Mouse (Mus musculus): ENCODE data around the gene Fgb. TPM values are rescaled to one million over a fixed set of nuclear protein-coding genes. Genes with fewer than 3 reads are reported as not detected.

Gene Fgb
- total and polyA plus RNA-seq, 3 experiments, result not detected

GRCm38 (mm10) chr3:83076563-83076962 is 26.9 kb upstream of the Fgb start:
- Histone ChIP-seq H3K4me1 (ENCODE audit: control insufficient read depth in 1 of 2, insufficient read depth in 2 of 2) (no peaks in the 10 kb centered on the region; a peak in 1 of 4 replicates), H3K79me2 (replicated peaks; ENCODE audit: control insufficient read depth, extremely low read depth, insufficient read depth, poor library complexity, severe bottlenecking) (no peaks in the 10 kb centered on the region), H3K4me2 (ENCODE audit: insufficient read depth, low read depth, poor library complexity, severe bottlenecking) (no peak overlapping the region), H3K27ac (ENCODE audit: insufficient read depth, low read depth) (no peak overlapping the region), H3K4me3 (replicated peaks in 1 of 3; ENCODE audit: low read depth in 2 of 3, low read length in 2 of 3, poor library complexity in 1 of 3) (no peak overlapping the region), H3K9me3 (replicated peaks; ENCODE audit: low read length) (no peaks in the 10 kb centered on the region), H3K27me3 (replicated peaks) (no peaks in the 10 kb centered on the region), H3K9ac (ENCODE audit: insufficient read depth, low read depth) (no peak overlapping the region), H3K36me3 (replicated peaks in 1 of 2; ENCODE audit: control insufficient read depth in 1 of 2, insufficient read depth in 1 of 2, low read length in 1 of 2) (peaks cover 4 to 22% of the 10 kb centered on the region in 2 experiments)
- in situ Hi-C loops (cut with MboI; ENCODE audit: low pct_ligation_motif_present, low pct_unique_long_range_greater_than_20kb, low sequenced_read_pairs) (no loop called here), dilution Hi-C loops (cut with MboI; ENCODE audit: extremely low pct_ligation_motif_present, extremely low pct_unique_long_range_greater_than_20kb, low sequenced_read_pairs) (no loop called here)
- no peak for DNase-seq (ENCODE audit: extremely low read depth)
- no peak for TF ChIP-seq POLR2A (IDR thresholded peaks at IDR 0.05; ENCODE audit: low read depth, low read length)
- TF ChIP-seq GABPA (IDR thresholded peaks at IDR 0.05; ENCODE audit: insufficient replicate concordance, low read depth, low read length), result no peak
- no peak for TF ChIP-seq MAFK (IDR thresholded peaks at IDR 0.05; ENCODE audit: insufficient replicate concordance, low read length)
- no peak for TF ChIP-seq SIN3A (IDR thresholded peaks at IDR 0.05; ENCODE audit: low read length)
- TF ChIP-seq TCF12 (IDR thresholded peaks at IDR 0.05; ENCODE audit: low read depth, low read length), result no peak
- TF ChIP-seq USF2 (conservative IDR thresholded peaks at IDR 0.05; ENCODE audit: low read depth, low read length), result no peak
- TF ChIP-seq TBP (conservative IDR thresholded peaks at IDR 0.05; ENCODE audit: low read depth, low read length), result no peak
- no peak for TF ChIP-seq CHD2 (IDR thresholded peaks at IDR 0.05; ENCODE audit: low read length)
- TF ChIP-seq RCOR1 (conservative IDR thresholded peaks at IDR 0.05; ENCODE audit: low read depth, low read length), result no peak
- TF ChIP-seq UBTF (IDR thresholded peaks at IDR 0.05; ENCODE audit: low read depth, low read length), result no peak
- no peak for TF ChIP-seq BHLHE40 (IDR thresholded peaks at IDR 0.05; ENCODE audit: low read depth, low read length)
- no peak for TF ChIP-seq SMC3 (IDR thresholded peaks at IDR 0.05; ENCODE audit: low read depth, low read length)
- TF ChIP-seq ETS1 (conservative IDR thresholded peaks at IDR 0.05; ENCODE audit: low read depth, low read length), result no peak
- no peak for TF ChIP-seq ZNF384 (IDR thresholded peaks at IDR 0.05; ENCODE audit: low read depth, low read length)
- no peak for TF ChIP-seq IRF4 (IDR thresholded peaks at IDR 0.05; ENCODE audit: low read depth, low read length)
- no peak for TF ChIP-seq NRF1 (IDR thresholded peaks at IDR 0.05; ENCODE audit: low read depth, low read length)
- TF ChIP-seq ZKSCAN1 (IDR thresholded peaks at IDR 0.05; ENCODE audit: borderline replicate concordance, low read depth, low read length), result no peak
- TF ChIP-seq JUND (conservative IDR thresholded peaks at IDR 0.05; ENCODE audit: low read depth, low read length), result no peak

- TF ChIP-seq POLR2A (IDR thresholded peaks at IDR 0.05; ENCODE audit: low read depth, low read length) (no peak), ZKSCAN1 (IDR thresholded peaks at IDR 0.05; ENCODE audit: borderline replicate concordance, low read depth, low read length) (no peak), TCF12 (IDR thresholded peaks at IDR 0.05; ENCODE audit: low read depth, low read length) (no peak), ZC3H11A (IDR thresholded peaks at IDR 0.05; ENCODE audit: low read depth, low read length) (no peak), SIN3A (IDR thresholded peaks at IDR 0.05; ENCODE audit: low read length) (no peak), USF2 (conservative IDR thresholded peaks at IDR 0.05; ENCODE audit: low read depth, low read length) (no peak), CHD2 (IDR thresholded peaks at IDR 0.05; ENCODE audit: low read length) (no peak), MEF2A (IDR thresholded peaks at IDR 0.05; ENCODE audit: borderline replicate concordance, low read depth, low read length) (no peak), SMC3 (IDR thresholded peaks at IDR 0.05; ENCODE audit: low read depth, low read length) (no peak), MXI1 (IDR thresholded peaks at IDR 0.05; ENCODE audit: low read depth, low read length) (no peak), USF1 (IDR thresholded peaks at IDR 0.05; ENCODE audit: low read depth, low read length) (no peak), RCOR1 (conservative IDR thresholded peaks at IDR 0.05; ENCODE audit: low read depth, low read length) (no peak), GABPA (IDR thresholded peaks at IDR 0.05; ENCODE audit: insufficient replicate concordance, low read depth, low read length) (no peak), POLR2AphosphoS2 (IDR thresholded peaks at IDR 0.05; ENCODE audit: low read depth, low read length) (no peak)
- peaks cover 53 to 84% of the 10 kb centered on the region in 2 experiments for H3K36me3 ChIP-seq (replicated peaks in 1 of 2; ENCODE audit: control insufficient read depth in 1 of 2, insufficient read depth in 1 of 2, low read length in 1 of 2)
- no peak overlapping the region for H3K4me2 ChIP-seq (ENCODE audit: insufficient read depth, low read depth, poor library complexity, severe bottlenecking)
- H3K4me3 ChIP-seq (replicated peaks in 1 of 3; ENCODE audit: low read depth in 2 of 3, low read length in 2 of 3, poor library complexity in 1 of 3), result no peak overlapping the region
- H3K9me3 ChIP-seq (replicated peaks; ENCODE audit: low read length), result no peaks in the 10 kb centered on the region
- DNase-seq (ENCODE audit: extremely low read depth), result no peak
- H3K4me1 ChIP-seq (ENCODE audit: control insufficient read depth in 1 of 2, insufficient read depth in 2 of 2), result no peaks in the 10 kb centered on the region
- dilution Hi-C loops (cut with MboI; ENCODE audit: extremely low pct_ligation_motif_present, extremely low pct_unique_long_range_greater_than_20kb, low sequenced_read_pairs), result no loop called here
- no peaks in the 10 kb centered on the region for H3K27me3 ChIP-seq (replicated peaks)
- no peaks in the 10 kb centered on the region for H3K79me2 ChIP-seq (replicated peaks; ENCODE audit: control insufficient read depth, extremely low read depth, insufficient read depth, poor library complexity, severe bottlenecking)
- no peak overlapping the region for H3K27ac ChIP-seq (ENCODE audit: insufficient read depth, low read depth)
- in situ Hi-C loops (cut with MboI; ENCODE audit: low pct_ligation_motif_present, low pct_unique_long_range_greater_than_20kb, low sequenced_read_pairs), result no loop called here
- no peak overlapping the region for H3K9ac ChIP-seq (ENCODE audit: insufficient read depth, low read depth)
These were observed 20.6 kb upstream of the Fgb start for GRCm38 (mm10) chr3:83070231-83070630.
